Mouse (Mus musculus): ENCODE measurements at regions not wholly inside any gene's neighbourhood (a gene's known extent, or its start where the extent isn't known, plus 50 kb on each side); places are given as distances from the start of the nearest gene placed in this dataset.

GRCm38 (mm10) chr7:75398904-75399724, 56.2 kb upstream of the Akap13 start:
- peak; percentile 68; the same call in 1 of the 2 replicates for TF ChIP-seq CTCF (IDR thresholded peaks at IDR 0.05; ENCODE audit: borderline replicate concordance, extremely low read depth, insufficient read depth, insufficient read length)
- TF ChIP-seq POLR2A (IDR thresholded peaks at IDR 0.05; ENCODE audit: borderline replicate concordance, extremely low read depth, insufficient read depth, insufficient read length, poor library complexity, severe bottlenecking): no peak
